Mouse (Mus musculus) macrophage (primary cell): ENCODE measurements around the gene Myzap. TPM values are rescaled to one million over a fixed set of nuclear protein-coding genes. Genes with fewer than 3 reads are reported as not detected.

Source experiments
- H3K27ac ChIP-seq: fragments of 350-480 bp; formaldehyde crosslinking; 2 replicates; pipeline ENCODE4 v1.9.0; 2021
- H3K36me3 ChIP-seq: fragments of 350-480 bp; formaldehyde crosslinking; 2 replicates; pipeline ENCODE4 v1.9.0; 2021; ENCODE audit errors: inconsistent target
- H3K4me3 ChIP-seq: fragments of 350-480 bp; formaldehyde crosslinking; 2 replicates; pipeline ENCODE4 v1.9.0; 2021; ENCODE audit errors: inconsistent target
- H3K79me2 ChIP-seq: fragments of 350-480 bp; formaldehyde crosslinking; 2 replicates; pipeline ENCODE4 v1.9.0; 2021; ENCODE audit errors: inconsistent target
- WGBS: methylation state at CpG from one replicate; pipeline ENCODE4 v1.1.7; 2026; ENCODE audit warnings: inconsistent platforms; ENCODE audit not compliant: missing documents; 5-methylcytosine and 5-hydroxymethylcytosine counted together
- polyA plus RNA-seq: library from polyadenylated mRNA; stranded (reverse); fragments of 250-400 nt; gene quantifications from 3 replicates; pipeline ENCODE4 v1.2.4, GENCODE M21; 2018; ENCODE audit warnings: inconsistent platforms

The Myzap gene
- polyA plus RNA-seq, 1 experiment from 2014 or later: not detected

- no peaks in the 10 kb centered on the region for H3K36me3 ChIP-seq
- H3K27ac ChIP-seq: no peak overlapping the region
- H3K79me2 ChIP-seq: no peaks in the 10 kb centered on the region
- no peak overlapping the region for H3K4me3 ChIP-seq
- 22% methylated on average over 19 of the region's 19 CpGs for WGBS
Measured at GRCm38 (mm10) chr9:71543443-71544222, 48.5 kb downstream of the Myzap start.

GRCm38 (mm10) chr9:71542292-71542691 lies 49.9 kb downstream of the Myzap start:
- Histone ChIP-seq H3K4me3 (no peak overlapping the region), H3K36me3 (no peaks in the 10 kb centered on the region), H3K79me2 (no peaks in the 10 kb centered on the region), H3K27ac (no peak overlapping the region)
- WGBS: 82% methylated on average over 5 of the region's 5 CpGs

GRCm38 (mm10) chr9:71540739-71541138 lies 51.4 kb downstream of the Myzap start:
- H3K4me3 ChIP-seq: no peak overlapping the region
- H3K27ac ChIP-seq: no peak overlapping the region
- H3K36me3 ChIP-seq: no peaks in the 10 kb centered on the region
- WGBS: 35% methylated on average over 3 of the region's 3 CpGs
- no peaks in the 10 kb centered on the region for H3K79me2 ChIP-seq

- Histone ChIP-seq H3K36me3 (no peaks in the 10 kb centered on the region), H3K27ac (no peak overlapping the region), H3K4me3 (no peak overlapping the region), H3K79me2 (no peaks in the 10 kb centered on the region)
- 95% methylated on average over 5 of the region's 5 CpGs for WGBS
Measured at GRCm38 (mm10) chr9:71535730-71536129, 56.4 kb downstream of the Myzap start.

- Histone ChIP-seq H3K27ac (no peak overlapping the region), H3K36me3 (no peaks in the 10 kb centered on the region), H3K79me2 (no peaks in the 10 kb centered on the region), H3K4me3 (no peak overlapping the region)
- WGBS: 94% methylated on average over 2 of the region's 2 CpGs
Measured at GRCm38 (mm10) chr9:71535036-71535435, 57.1 kb downstream of the Myzap start.

- H3K27ac ChIP-seq: no peak overlapping the region
- no peaks in the 10 kb centered on the region for H3K79me2 ChIP-seq
- 90% methylated on average over 2 of the region's 2 CpGs for WGBS
- H3K4me3 ChIP-seq: no peak overlapping the region
- no peaks in the 10 kb centered on the region for H3K36me3 ChIP-seq
Measured at GRCm38 (mm10) chr9:71529960-71530359, 62.2 kb downstream of the Myzap start.

GRCm38 (mm10) chr9:71527438-71527837 lies 64.7 kb downstream of the Myzap start:
- no peak overlapping the region for H3K4me3 ChIP-seq
- H3K36me3 ChIP-seq: no peaks in the 10 kb centered on the region
- no peak overlapping the region for H3K27ac ChIP-seq
- H3K79me2 ChIP-seq: no peaks in the 10 kb centered on the region
- 86% methylated on average over 9 of the region's 9 CpGs for WGBS

- 87% methylated on average over 4 of the region's 4 CpGs for WGBS
- no peak overlapping the region for H3K4me3 ChIP-seq
- H3K27ac ChIP-seq: no peak overlapping the region
- no peaks in the 10 kb centered on the region for H3K79me2 ChIP-seq
- no peaks in the 10 kb centered on the region for H3K36me3 ChIP-seq
Measured at GRCm38 (mm10) chr9:71523901-71524300, 68.3 kb downstream of the Myzap start.

GRCm38 (mm10) chr9:71519836-71520235 lies 72.3 kb downstream of the Myzap start:
- Histone ChIP-seq H3K36me3 (no peaks in the 10 kb centered on the region), H3K27ac (no peak overlapping the region), H3K4me3 (no peak overlapping the region), H3K79me2 (no peaks in the 10 kb centered on the region)
- 63% methylated on average over 3 of the region's 3 CpGs for WGBS

- Histone ChIP-seq H3K79me2 (no peaks in the 10 kb centered on the region), H3K36me3 (no peaks in the 10 kb centered on the region), H3K27ac (no peak overlapping the region), H3K4me3 (no peak overlapping the region)
- 89% methylated on average over 4 of the region's 4 CpGs for whole genome bisulfite sequencing
Measured at GRCm38 (mm10) chr9:71517487-71517886, 74.7 kb downstream of the Myzap start.

- Histone ChIP-seq H3K79me2 (no peaks in the 10 kb centered on the region), H3K36me3 (no peaks in the 10 kb centered on the region), H3K4me3 (no peak overlapping the region), H3K27ac (no peak overlapping the region)
- WGBS: 94% methylated on average over 4 of the region's 4 CpGs
Measured at GRCm38 (mm10) chr9:71515862-71516261, 76.3 kb downstream of the Myzap start.

GRCm38 (mm10) chr9:71513566-71513965 lies 78.6 kb downstream of the Myzap start:
- no peak overlapping the region for H3K4me3 ChIP-seq
- no peaks in the 10 kb centered on the region for H3K79me2 ChIP-seq
- 92% methylated on average over 4 of the region's 4 CpGs for WGBS
- H3K36me3 ChIP-seq: no peaks in the 10 kb centered on the region
- H3K27ac ChIP-seq: no peak overlapping the region

GRCm38 (mm10) chr9:71512899-71513298 lies 79.3 kb downstream of the Myzap start:
- H3K36me3 ChIP-seq: no peaks in the 10 kb centered on the region
- H3K79me2 ChIP-seq: no peaks in the 10 kb centered on the region
- WGBS: 17% methylated on average over 10 of the region's 10 CpGs
- no peak overlapping the region for H3K27ac ChIP-seq
- no peak overlapping the region for H3K4me3 ChIP-seq

- Histone ChIP-seq H3K36me3 (no peaks in the 10 kb centered on the region), H3K79me2 (no peaks in the 10 kb centered on the region), H3K4me3 (no peak overlapping the region), H3K27ac (no peak overlapping the region)
- WGBS: 36% methylated on average over 10 of the region's 10 CpGs
Measured at GRCm38 (mm10) chr9:71498391-71499182, 93.6 kb downstream of the Myzap start.

- 85% methylated on average over 2 of the region's 2 CpGs for WGBS
- Histone ChIP-seq H3K4me3 (no peak overlapping the region), H3K27ac (no peak overlapping the region), H3K79me2 (no peaks in the 10 kb centered on the region), H3K36me3 (no peaks in the 10 kb centered on the region)
Measured at GRCm38 (mm10) chr9:71496637-71497036, 95.5 kb downstream of the Myzap start.
